Mouse (Mus musculus): ENCODE results near the gene Fgfr2. TPM values are rescaled to one million over a fixed set of nuclear protein-coding genes. Genes with fewer than 3 reads are reported as not detected.

The Fgfr2 gene
- polyA plus RNA-seq, 1 experiment from 2014 or later = 11.4 TPM

DNA sequence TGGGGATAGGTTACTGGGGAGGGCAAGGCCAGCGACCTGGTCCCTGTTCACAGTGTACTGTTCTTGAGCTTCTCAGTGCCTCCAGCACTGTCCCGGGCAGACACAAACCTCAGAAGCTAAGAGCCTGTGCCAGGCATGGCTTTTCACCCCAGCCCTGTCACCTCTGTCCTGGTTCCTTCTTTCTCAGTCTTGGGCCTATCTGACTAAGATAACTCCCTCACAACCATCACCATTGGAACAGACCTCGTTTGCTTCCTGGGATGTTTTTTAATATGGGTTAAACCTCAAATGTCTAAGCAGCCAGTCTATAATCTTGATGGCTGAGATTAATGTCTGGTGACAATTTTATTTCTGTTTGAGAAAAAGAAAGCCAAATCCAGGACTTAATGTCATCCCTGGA is 755.8 kb downstream of the Fgfr2 start:
- 38% methylated on average over 3 of the region's 3 CpGs for WGBS (ENCODE audit: insufficient replicate concordance)
- H3K27me3 ChIP-seq (ENCODE audit: control insufficient read depth, insufficient read depth, low read depth, low read length) = no peaks in the 10 kb centered on the region
- ATAC-seq (ENCODE audit: low read depth) = no peak
- H3K27ac ChIP-seq (ENCODE audit: low read length) = no peak overlapping the region
- H3K36me3 ChIP-seq (ENCODE audit: control insufficient read depth, insufficient read depth) = no peaks in the 10 kb centered on the region
- H3K4me2 ChIP-seq (ENCODE audit: low read depth, low read length) = no peak overlapping the region
- H3K4me1 ChIP-seq (ENCODE audit: control insufficient read depth, low read depth, low read length) = peaks cover 7% of the 10 kb centered on the region; the same call in 1 of the 2 replicates
- H3K4me3 ChIP-seq (ENCODE audit: low read depth, low read length) = no peak overlapping the region
- no peak overlapping the region for H3K9ac ChIP-seq (ENCODE audit: low read depth, low read length)
- no peaks in the 10 kb centered on the region for H3K9me3 ChIP-seq (replicated peaks; ENCODE audit: control insufficient read depth, low read length)

DNA sequence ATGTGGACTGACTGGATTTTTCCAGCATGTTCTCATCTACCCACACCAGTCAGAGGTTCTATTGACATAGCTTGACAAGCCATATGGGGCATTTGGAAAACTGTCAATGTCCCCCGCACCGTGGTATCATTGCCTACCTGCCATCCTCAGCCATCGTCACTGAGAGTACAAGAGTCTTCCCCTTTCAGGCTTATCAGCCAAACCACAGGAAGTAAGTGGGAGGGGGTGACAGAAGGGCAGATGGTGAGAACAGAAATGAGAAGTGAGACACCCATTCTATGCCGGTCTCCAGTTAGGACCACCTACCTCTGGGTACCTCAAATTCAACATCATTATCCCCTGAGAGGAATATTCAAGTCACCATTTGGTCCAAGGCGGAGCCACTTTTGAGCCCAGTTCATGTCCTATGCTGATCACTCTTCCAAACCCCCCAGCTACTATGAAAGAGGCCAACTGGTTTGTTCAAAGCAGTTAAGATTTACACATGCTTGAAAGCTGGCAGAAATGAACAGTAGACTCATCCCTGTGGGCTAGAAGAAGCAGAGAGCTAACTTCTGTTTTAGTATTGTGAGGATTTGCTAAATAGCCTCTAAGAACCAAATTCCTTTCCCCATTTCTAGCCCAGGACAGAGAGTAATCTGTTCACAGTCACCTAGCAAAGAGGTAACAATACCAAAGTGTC is 757.3 kb downstream of the Fgfr2 start:
- no peak overlapping the region for H3K27ac ChIP-seq (ENCODE audit: low read length)
- H3K36me3 ChIP-seq (ENCODE audit: control insufficient read depth, insufficient read depth) = no peaks in the 10 kb centered on the region
- no peak overlapping the region for H3K9ac ChIP-seq (ENCODE audit: low read depth, low read length)
- no peak overlapping the region for H3K4me3 ChIP-seq (ENCODE audit: low read depth, low read length)
- H3K4me1 ChIP-seq (ENCODE audit: control insufficient read depth, low read depth, low read length) = peaks cover 7% of the 10 kb centered on the region; the same call in 1 of the 2 replicates
- H3K4me2 ChIP-seq (ENCODE audit: low read depth, low read length) = no peak overlapping the region
- 0 out of 2 replicates have a peak, but pooled peaks have one; percentile 21 for ATAC-seq (ENCODE audit: low read depth)
- H3K27me3 ChIP-seq (ENCODE audit: control insufficient read depth, insufficient read depth, low read depth, low read length) = no peaks in the 10 kb centered on the region
- 13% methylated on average over 5 of the region's 5 CpGs for WGBS (ENCODE audit: insufficient replicate concordance)
- H3K9me3 ChIP-seq (replicated peaks; ENCODE audit: control insufficient read depth, low read length) = no peaks in the 10 kb centered on the region

DNA sequence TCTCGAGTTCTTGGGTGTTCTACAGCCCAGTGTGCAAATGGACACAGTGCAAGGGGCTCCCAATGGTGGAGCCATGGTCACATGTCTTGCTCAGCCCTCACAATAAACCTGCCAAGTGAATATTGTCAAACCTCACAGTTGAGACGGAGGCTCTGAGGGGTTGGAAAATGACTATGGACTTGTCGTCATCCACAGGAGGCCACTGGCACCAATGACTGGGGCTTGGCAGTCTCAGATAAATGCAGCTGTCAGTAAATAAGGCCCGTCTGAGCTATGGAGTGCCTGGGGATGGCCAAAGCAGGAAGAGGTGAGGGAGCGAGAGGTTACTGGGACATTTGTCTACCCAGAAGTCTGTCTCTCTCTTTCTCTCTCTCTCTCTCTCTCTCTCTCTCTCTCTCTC is 758.0 kb downstream of the Fgfr2 start:
- Histone ChIP-seq H3K27me3 (ENCODE audit: control insufficient read depth, insufficient read depth, low read depth, low read length) (no peaks in the 10 kb centered on the region), H3K9me3 (replicated peaks; ENCODE audit: control insufficient read depth, low read length) (no peaks in the 10 kb centered on the region), H3K27ac (ENCODE audit: low read length) (no peak overlapping the region), H3K4me3 (ENCODE audit: low read depth, low read length) (no peak overlapping the region), H3K9ac (ENCODE audit: low read depth, low read length) (no peak overlapping the region), H3K36me3 (ENCODE audit: control insufficient read depth, insufficient read depth) (no peaks in the 10 kb centered on the region), H3K4me2 (ENCODE audit: low read depth, low read length) (no peak overlapping the region), H3K4me1 (ENCODE audit: control insufficient read depth, low read depth, low read length) (peaks cover 7% of the 10 kb centered on the region; the same call in 1 of the 2 replicates)
- 22% methylated on average over 5 of the region's 5 CpGs for WGBS (ENCODE audit: insufficient replicate concordance)
- ATAC-seq (ENCODE audit: low read depth) = no peak

DNA sequence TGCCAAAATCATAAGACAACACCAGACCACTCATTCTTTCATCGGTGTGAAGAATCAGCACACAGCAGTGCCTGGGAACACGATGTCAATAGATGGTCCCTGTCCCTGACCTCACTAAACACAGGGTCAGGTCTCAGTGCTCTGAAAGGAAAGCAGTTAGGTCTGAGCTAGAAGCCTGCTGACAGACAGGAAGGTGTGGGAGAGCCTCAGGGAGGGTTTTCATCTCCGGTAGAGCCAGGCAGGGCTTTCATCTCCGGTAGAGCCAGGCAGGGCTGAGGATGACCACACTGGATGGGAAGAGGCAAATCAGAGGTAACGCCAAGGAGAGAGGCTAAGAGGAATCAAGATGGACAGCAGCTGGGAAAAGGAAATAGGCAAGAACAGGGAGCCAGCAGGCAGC is 758.6 kb downstream of the Fgfr2 start:
- no peak overlapping the region for H3K4me2 ChIP-seq (ENCODE audit: low read depth, low read length)
- H3K27me3 ChIP-seq (ENCODE audit: control insufficient read depth, insufficient read depth, low read depth, low read length) = no peaks in the 10 kb centered on the region
- H3K9ac ChIP-seq (ENCODE audit: low read depth, low read length) = no peak overlapping the region
- peaks cover 7% of the 10 kb centered on the region; the same call in 1 of the 2 replicates for H3K4me1 ChIP-seq (ENCODE audit: control insufficient read depth, low read depth, low read length)
- no peaks in the 10 kb centered on the region for H3K9me3 ChIP-seq (replicated peaks; ENCODE audit: control insufficient read depth, low read length)
- no peaks in the 10 kb centered on the region for H3K36me3 ChIP-seq (ENCODE audit: control insufficient read depth, insufficient read depth)
- 24% methylated on average over 5 of the region's 5 CpGs for WGBS (ENCODE audit: insufficient replicate concordance)
- ATAC-seq (ENCODE audit: low read depth) = no peak
- H3K27ac ChIP-seq (ENCODE audit: low read length) = no peak overlapping the region
- H3K4me3 ChIP-seq (ENCODE audit: low read depth, low read length) = no peak overlapping the region

DNA sequence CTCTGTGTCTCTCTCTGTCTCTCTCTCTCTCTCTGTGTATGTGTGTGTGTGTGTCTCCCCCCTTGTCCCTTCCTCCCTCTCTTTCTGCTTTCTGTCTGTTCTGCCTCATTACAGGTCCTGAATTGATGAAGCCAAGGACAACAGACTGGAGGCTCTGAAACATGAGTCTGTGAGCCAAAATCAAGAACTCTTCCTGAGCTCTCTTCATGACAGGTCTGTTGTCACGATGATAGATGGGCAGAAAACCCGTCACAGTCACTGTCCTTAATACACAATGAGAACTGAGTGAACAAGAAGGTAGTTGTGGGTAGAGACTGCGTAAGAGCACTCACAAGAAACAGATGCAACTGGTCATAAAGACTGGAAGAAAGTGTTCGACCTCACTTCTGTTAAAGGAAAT is 762.8 kb downstream of the Fgfr2 start:
- no peaks in the 10 kb centered on the region for H3K9me3 ChIP-seq (replicated peaks; ENCODE audit: control insufficient read depth, low read length)
- no peak overlapping the region for H3K4me3 ChIP-seq (ENCODE audit: low read depth, low read length)
- 52% methylated on average over 4 of the region's 4 CpGs for WGBS (ENCODE audit: insufficient replicate concordance)
- H3K9ac ChIP-seq (ENCODE audit: low read depth, low read length) = no peak overlapping the region
- no peaks in the 10 kb centered on the region for H3K27me3 ChIP-seq (ENCODE audit: control insufficient read depth, insufficient read depth, low read depth, low read length)
- no peak for ATAC-seq (ENCODE audit: low read depth)
- no peaks in the 10 kb centered on the region for H3K36me3 ChIP-seq (ENCODE audit: control insufficient read depth, insufficient read depth)
- peaks cover 2% of the 10 kb centered on the region; the same call in 1 of the 2 replicates for H3K4me1 ChIP-seq (ENCODE audit: control insufficient read depth, low read depth, low read length)
- H3K4me2 ChIP-seq (ENCODE audit: low read depth, low read length) = no peak overlapping the region
- no peak overlapping the region for H3K27ac ChIP-seq (ENCODE audit: low read length)

DNA sequence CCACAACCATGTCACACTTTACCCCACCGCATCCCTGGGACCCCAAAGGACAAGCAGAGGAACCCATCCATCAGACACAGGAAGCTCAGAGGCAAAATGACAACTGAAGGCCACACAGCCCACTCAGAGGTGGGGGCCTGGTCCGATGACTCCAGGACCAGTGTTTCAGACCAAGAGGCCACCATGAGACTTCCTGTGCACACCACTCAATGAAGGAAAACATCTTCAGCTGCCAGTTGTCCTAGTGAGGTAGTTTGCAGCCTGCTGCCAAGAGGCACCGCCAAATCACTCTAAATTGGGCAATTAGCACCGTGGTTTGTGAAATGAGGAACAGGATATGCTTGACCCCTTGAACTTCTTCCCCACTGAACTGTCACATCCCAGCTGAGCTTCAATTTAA is 764.4 kb downstream of the Fgfr2 start:
- H3K9ac ChIP-seq (ENCODE audit: low read depth, low read length) = no peak overlapping the region
- 21% methylated on average over 4 of the region's 4 CpGs for WGBS (ENCODE audit: insufficient replicate concordance)
- H3K36me3 ChIP-seq (ENCODE audit: control insufficient read depth, insufficient read depth) = no peaks in the 10 kb centered on the region
- no peaks in the 10 kb centered on the region for H3K9me3 ChIP-seq (replicated peaks; ENCODE audit: control insufficient read depth, low read length)
- H3K4me2 ChIP-seq (ENCODE audit: low read depth, low read length) = no peak overlapping the region
- peak overlapping the region; percentile 48 for H3K27ac ChIP-seq (ENCODE audit: low read length)
- H3K27me3 ChIP-seq (ENCODE audit: control insufficient read depth, insufficient read depth, low read depth, low read length) = no peaks in the 10 kb centered on the region
- ATAC-seq (ENCODE audit: low read depth) = peak; percentile 45
- no peaks in the 10 kb centered on the region; the same call in 1 of the 2 replicates for H3K4me1 ChIP-seq (ENCODE audit: control insufficient read depth, low read depth, low read length)
- no peak overlapping the region for H3K4me3 ChIP-seq (ENCODE audit: low read depth, low read length)

DNA sequence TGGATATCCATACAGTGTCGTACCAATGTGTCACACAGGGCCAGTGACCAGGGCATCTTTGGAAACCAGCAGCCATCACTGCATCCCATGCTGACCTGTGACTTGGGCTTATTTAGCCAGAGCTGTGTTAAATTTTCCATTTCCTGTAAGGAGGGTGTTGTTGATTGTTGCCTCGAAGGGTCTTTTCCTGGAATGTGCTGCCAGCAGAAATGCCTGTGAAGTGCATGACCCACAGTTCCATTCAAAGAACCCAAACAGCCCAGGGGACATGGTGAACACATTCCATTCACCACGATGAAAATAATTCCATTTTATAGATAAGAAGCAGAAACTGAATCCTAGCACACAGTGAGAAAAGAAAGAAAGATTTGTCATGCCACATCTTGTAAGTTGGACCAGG is 764.9 kb downstream of the Fgfr2 start:
- H3K9me3 ChIP-seq (replicated peaks; ENCODE audit: control insufficient read depth, low read length) = no peaks in the 10 kb centered on the region
- no peaks in the 10 kb centered on the region for H3K36me3 ChIP-seq (ENCODE audit: control insufficient read depth, insufficient read depth)
- no peak overlapping the region for H3K4me2 ChIP-seq (ENCODE audit: low read depth, low read length)
- H3K27me3 ChIP-seq (ENCODE audit: control insufficient read depth, insufficient read depth, low read depth, low read length) = no peaks in the 10 kb centered on the region
- peak; percentile 19; the same call in 1 of the 2 replicates for ATAC-seq (ENCODE audit: low read depth)
- H3K27ac ChIP-seq (ENCODE audit: low read length) = peak overlapping the region; percentile 45; the same call in 1 of the 2 replicates
- H3K4me3 ChIP-seq (ENCODE audit: low read depth, low read length) = no peak overlapping the region
- H3K9ac ChIP-seq (ENCODE audit: low read depth, low read length) = no peak overlapping the region
- WGBS (ENCODE audit: insufficient replicate concordance) = 42% methylated on average over 3 of the region's 3 CpGs
- H3K4me1 ChIP-seq (ENCODE audit: control insufficient read depth, low read depth, low read length) = no peaks in the 10 kb centered on the region; the same call in 1 of the 2 replicates

DNA sequence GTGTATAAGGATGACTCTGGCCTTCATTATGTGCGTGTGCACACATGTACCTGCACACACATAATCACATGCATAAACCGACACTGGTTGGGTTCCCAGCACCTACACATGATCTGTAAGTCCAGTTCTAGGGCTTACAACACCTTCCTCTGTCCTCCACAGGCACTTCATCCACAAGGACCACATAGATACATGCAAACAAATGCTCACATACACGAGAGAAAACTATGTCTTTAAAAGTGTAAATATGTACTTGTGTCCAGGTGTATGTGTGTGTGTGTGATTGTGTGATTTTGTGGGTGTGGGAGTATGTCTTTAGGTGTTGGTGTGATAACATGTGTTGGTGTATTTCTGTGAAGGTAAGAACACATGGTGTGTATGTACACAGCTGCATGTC is 765.3 kb downstream of the Fgfr2 start:
- Histone ChIP-seq H3K4me2 (ENCODE audit: low read depth, low read length) (no peak overlapping the region), H3K36me3 (ENCODE audit: control insufficient read depth, insufficient read depth) (no peaks in the 10 kb centered on the region), H3K9ac (ENCODE audit: low read depth, low read length) (no peak overlapping the region), H3K9me3 (replicated peaks; ENCODE audit: control insufficient read depth, low read length) (no peaks in the 10 kb centered on the region), H3K4me3 (ENCODE audit: low read depth, low read length) (no peak overlapping the region), H3K27ac (ENCODE audit: low read length) (no peak overlapping the region), H3K27me3 (ENCODE audit: control insufficient read depth, insufficient read depth, low read depth, low read length) (no peaks in the 10 kb centered on the region), H3K4me1 (ENCODE audit: control insufficient read depth, low read depth, low read length) (no peaks in the 10 kb centered on the region; the same call in 1 of the 2 replicates)
- 50% methylated on average over 3 of the region's 3 CpGs for WGBS (ENCODE audit: insufficient replicate concordance)
- no peak for ATAC-seq (ENCODE audit: low read depth)
